7 mouse cellular contexts compared by ENCODE assay signal in the genomic region with DNA sequence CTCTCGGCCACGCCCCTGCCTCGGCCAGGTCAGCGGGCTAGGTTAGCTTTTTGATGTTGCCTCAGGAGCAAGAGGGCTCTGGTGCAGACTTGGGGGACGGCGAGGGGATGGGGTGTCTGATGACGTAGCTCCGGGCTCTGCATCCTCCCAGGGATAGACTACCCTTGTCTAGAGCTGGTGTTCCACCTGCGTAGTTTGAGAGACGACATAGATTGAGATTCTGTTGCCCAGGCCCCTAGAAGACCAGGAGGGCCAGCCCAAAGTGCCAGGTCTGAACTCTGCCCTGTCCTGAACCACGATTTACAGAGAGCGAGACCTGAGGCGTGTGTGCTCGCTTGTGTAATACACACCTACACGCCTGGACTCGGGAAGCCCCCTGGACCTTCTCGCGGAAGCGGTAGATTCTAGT. TPM values are rescaled to one million over a fixed set of nuclear protein-coding genes. Genes with fewer than 3 reads are reported as not detected.
DNase-seq lines count a peak whose midpoint lies in the region; ATAC-seq and TF ChIP-seq lines count a peak whose summit lies in the region.

No protein-coding gene starts in this region.

- 5% methylated on average over 19 of the region's 19 CpGs for WGBS in neural tube, embryonic 11.5 days
- 5% methylated on average over 19 of the region's 19 CpGs for WGBS in forebrain, embryonic 10.5 days
- 2% methylated on average over 19 of the region's 19 CpGs for WGBS in limb, embryonic 14.5 days
- WGBS in stomach, embryonic 16.5 days: 5% methylated on average over 19 of the region's 19 CpGs

- H3K27ac ChIP-seq in neural tube, embryonic 11.5 days (ENCODE audit: low read depth, low read length): no peak overlapping the region
- H3K27ac ChIP-seq in forebrain, embryonic 10.5 days: peak overlapping the region; percentile 96
- no peak overlapping the region for H3K27ac ChIP-seq in limb, embryonic 14.5 days (replicated peaks; ENCODE audit: low read depth, low read length)
- H3K27ac ChIP-seq in stomach, embryonic 16.5 days (ENCODE audit: low read length): no peak overlapping the region

- peak overlapping the region; percentile 19; the same call in 1 of the 2 replicates for H3K9ac ChIP-seq in neural tube, embryonic 11.5 days (ENCODE audit: low read length)
- H3K9ac ChIP-seq in limb, embryonic 14.5 days (ENCODE audit: low read depth, low read length, severe bottlenecking): peak overlapping the region; percentile 38
- H3K9ac ChIP-seq in stomach, embryonic 16.5 days (ENCODE audit: low read length): peak overlapping the region; percentile 49

- H3K4me1 ChIP-seq in neural tube, embryonic 11.5 days (ENCODE audit: control insufficient read depth, insufficient read depth, low read length): peaks cover 4% of the 10 kb centered on the region; the same call in 1 of the 2 replicates
- peaks cover 28% of the 10 kb centered on the region for H3K4me1 ChIP-seq in forebrain, embryonic 10.5 days
- H3K4me1 ChIP-seq in limb, embryonic 14.5 days (ENCODE audit: control insufficient read depth, insufficient read depth, low read length): no peaks in the 10 kb centered on the region
- H3K4me1 ChIP-seq in stomach, embryonic 16.5 days (ENCODE audit: control insufficient read depth, insufficient read depth, low read length): no peaks in the 10 kb centered on the region

- ATAC-seq in neural tube, embryonic 11.5 days (ENCODE audit: insufficient read depth, low FRiP score, low TSS enrichment): no peak
- no peak; the same call in 1 of the 2 replicates for ATAC-seq in limb, embryonic 14.5 days (ENCODE audit: low FRiP score, low read depth)
- ATAC-seq in stomach, embryonic 16.5 days (ENCODE audit: insufficient read depth, low FRiP score): no peak

- H3K9me3 ChIP-seq in neural tube, embryonic 11.5 days (ENCODE audit: control insufficient read depth, low read length): no peaks in the 10 kb centered on the region
- no peaks in the 10 kb centered on the region for H3K9me3 ChIP-seq in forebrain, embryonic 10.5 days
- no peaks in the 10 kb centered on the region for H3K9me3 ChIP-seq in limb, embryonic 14.5 days (ENCODE audit: control insufficient read depth, low read length)
- no peaks in the 10 kb centered on the region for H3K9me3 ChIP-seq in stomach, embryonic 16.5 days (replicated peaks; ENCODE audit: control insufficient read depth, low read length)

- H3K36me3 ChIP-seq in neural tube, embryonic 11.5 days (ENCODE audit: control insufficient read depth, insufficient read depth, low read length): no peaks in the 10 kb centered on the region
- H3K36me3 ChIP-seq in forebrain, embryonic 10.5 days (replicated peaks): no peaks in the 10 kb centered on the region
- no peaks in the 10 kb centered on the region for H3K36me3 ChIP-seq in limb, embryonic 14.5 days (ENCODE audit: control insufficient read depth, insufficient read depth, low read length)
- H3K36me3 ChIP-seq in stomach, embryonic 16.5 days (ENCODE audit: control insufficient read depth, insufficient read depth, low read length): no peaks in the 10 kb centered on the region

- no peak for TF ChIP-seq POLR2A in limb, embryonic 14.5 days (IDR thresholded peaks at IDR 0.05; ENCODE audit: borderline replicate concordance, extremely low read depth, insufficient read depth, insufficient read length)

- H3K4me3 ChIP-seq in neural tube, embryonic 11.5 days (ENCODE audit: low read depth, low read length): peak overlapping the region; percentile 81
- H3K4me3 ChIP-seq in forebrain, embryonic 10.5 days: peak overlapping the region; percentile 86
- peak overlapping the region; percentile 88 for H3K4me3 ChIP-seq in limb, embryonic 14.5 days (replicated peaks; ENCODE audit: low read length)
- H3K4me3 ChIP-seq in stomach, embryonic 16.5 days (replicated peaks; ENCODE audit: low read length): peak overlapping the region; percentile 82

- no peak for DNase-seq in neural tube, embryonic 11.5 days (ENCODE audit: low spot score)
- DNase-seq in neural tube, embryonic 10.5 days (ENCODE audit: extremely low spot score, low spot score): no peak
- no peak for DNase-seq in forebrain, embryonic 10.5 days (ENCODE audit: extremely low spot score, low spot score)
- DNase-seq in limb, embryonic 14.5 days (ENCODE audit: low spot score): no peak
- no peak for DNase-seq in retina, embryonic 14.5 days (ENCODE audit: low spot score)
- no peak for DNase-seq in spleen, adult 18-20 months

- H3K4me2 ChIP-seq in neural tube, embryonic 11.5 days (ENCODE audit: low read depth): peak overlapping the region; percentile 79
- H3K4me2 ChIP-seq in limb, embryonic 14.5 days (replicated peaks; ENCODE audit: low read depth, low read length, severe bottlenecking): peak overlapping the region; percentile 75
- peak overlapping the region; percentile 59 for H3K4me2 ChIP-seq in stomach, embryonic 16.5 days (ENCODE audit: low read depth, low read length)

- H3K27me3 ChIP-seq in neural tube, embryonic 11.5 days (ENCODE audit: control insufficient read depth, insufficient read depth, low read length): no peaks in the 10 kb centered on the region
- no peaks in the 10 kb centered on the region for H3K27me3 ChIP-seq in forebrain, embryonic 10.5 days (ENCODE audit: poor library complexity, severe bottlenecking)
- H3K27me3 ChIP-seq in limb, embryonic 14.5 days (ENCODE audit: control insufficient read depth, insufficient read depth, low read length): no peaks in the 10 kb centered on the region
- no peaks in the 10 kb centered on the region for H3K27me3 ChIP-seq in stomach, embryonic 16.5 days (ENCODE audit: control insufficient read depth, insufficient read depth, low read length)

RNA-seq across cellular contexts. Expression of gene Zfand6, which starts 0.3 kb away (rescaled TPM):
- polyA plus RNA-seq in neural tube, embryonic 11.5 days (2014; fragmentation: Nextera tagmentation; extraction: Ambion mirVana): 202 and 220 TPM in 2 replicates
- 149 and 156 TPM in 2 replicates for polyA plus RNA-seq in forebrain, embryonic 10.5 days (2016; fragmentation: Nextera tagmentation; extraction: Ambion mirVana)
- polyA plus RNA-seq in limb, embryonic 14.5 days (2012; rRNA removed): 159 and 188 TPM in 2 replicates
- 151 and 173 TPM in 2 replicates for polyA plus RNA-seq in limb, embryonic 14.5 days (2014; fragmentation: Nextera tagmentation; extraction: Ambion mirVana)
- polyA plus RNA-seq in stomach, embryonic 16.5 days (2015; fragmentation: Nextera tagmentation; extraction: Ambion mirVana): 179 and 180 TPM in 2 replicates
